Mouse (Mus musculus) T-helper 2 cell (primary cell): ENCODE measurements around the gene Chchd2.
"Not testable (repeated sequence)": the region's sequence is repeated elsewhere in the genome, so short reads cannot be mapped to it uniquely, and the experiment has no call there.

Experiments
- in situ Hi-C: fragments of 300-600 bp; cut with MboI, MseI; formaldehyde crosslinking; loops from one replicate; pipeline ENCODE4 v1.15.1; 2025; ENCODE audit warnings: high pct_unique_total_duplicates

The Chchd2 gene

GRCm38 (mm10) chr5:129886911-129887636 lies at the start of gene Chchd2:
Gene Chchd2, minus strand, starts transcription at chr5:129887470.
- in situ Hi-C loops: loop anchor here (5.0 kb wide), 1 partner anchor 100 kb away; the partner anchor contains the start of gene Psph

DNA sequence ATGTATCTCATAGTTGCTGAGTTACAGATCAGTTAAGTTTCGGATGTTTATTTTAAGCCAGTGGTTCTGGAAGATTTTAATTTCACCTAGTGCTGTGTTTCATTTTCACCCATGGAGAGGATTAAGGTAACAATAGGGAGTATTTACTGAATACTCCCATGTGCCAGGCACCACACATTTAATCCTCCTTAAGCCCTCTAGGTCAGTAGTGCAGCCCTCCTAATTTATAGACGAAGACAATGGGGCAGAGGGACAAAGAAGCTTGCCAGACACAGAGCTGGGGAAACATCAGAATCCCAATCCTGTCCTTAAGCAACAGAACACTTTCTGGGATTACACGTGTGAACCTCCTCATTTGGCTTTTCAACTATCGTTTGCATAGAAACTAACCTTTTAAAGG lies 49.7 kb upstream of the Chchd2 start:
- in situ Hi-C loops: no loop called here

- in situ Hi-C loops: no loop called here
These were observed 42.9 kb upstream of the Chchd2 start for GRCm38 (mm10) chr5:129929924-129930855.

DNA sequence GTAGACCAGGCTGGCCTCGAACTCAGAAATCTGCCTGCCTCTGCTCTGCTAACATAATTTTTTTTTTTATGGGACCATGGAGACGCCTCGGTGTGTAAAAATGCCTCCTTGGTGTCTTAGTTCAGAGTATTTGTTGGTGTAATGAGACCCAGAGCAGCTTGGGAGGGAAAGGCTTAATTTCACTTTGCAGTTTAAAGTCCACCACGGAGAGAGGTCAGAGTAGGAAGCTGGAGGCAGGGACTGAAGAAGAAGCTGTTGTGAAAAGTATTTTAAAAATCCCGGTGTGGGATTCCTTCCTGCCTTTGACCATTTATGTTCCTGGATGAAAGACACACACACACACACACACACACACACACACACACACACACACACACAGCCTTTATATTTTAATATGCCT lies 38.7 kb upstream of the Chchd2 start:
- in situ Hi-C loops: no loop called here

GRCm38 (mm10) chr5:129924820-129925452 lies 37.7 kb upstream of the Chchd2 start:
- in situ Hi-C loops: no loop called here

- in situ Hi-C loops: no loop called here
These were observed 34.7 kb upstream of the Chchd2 start for GRCm38 (mm10) chr5:129921972-129922371.

DNA sequence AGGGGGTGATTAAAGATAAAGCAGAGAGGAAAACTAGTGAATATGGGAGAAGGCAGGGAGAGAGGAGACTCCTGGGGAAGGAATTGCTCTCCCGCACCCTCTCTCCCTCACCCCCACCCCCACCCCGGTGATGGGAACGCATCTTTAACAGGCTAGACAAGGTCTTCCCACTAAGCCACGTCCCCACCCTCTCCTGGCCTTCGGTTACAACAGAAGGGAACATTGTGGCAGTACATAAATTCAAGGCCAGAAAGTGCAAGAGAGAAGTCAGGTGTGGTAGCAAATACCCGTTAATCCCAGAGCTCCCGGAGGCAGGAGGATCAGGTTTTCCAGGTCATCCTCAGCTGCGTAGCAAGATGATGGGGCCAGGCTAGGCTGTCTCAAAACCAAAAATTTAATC lies 32.0 kb upstream of the Chchd2 start:
- in situ Hi-C loops: no loop called here

DNA sequence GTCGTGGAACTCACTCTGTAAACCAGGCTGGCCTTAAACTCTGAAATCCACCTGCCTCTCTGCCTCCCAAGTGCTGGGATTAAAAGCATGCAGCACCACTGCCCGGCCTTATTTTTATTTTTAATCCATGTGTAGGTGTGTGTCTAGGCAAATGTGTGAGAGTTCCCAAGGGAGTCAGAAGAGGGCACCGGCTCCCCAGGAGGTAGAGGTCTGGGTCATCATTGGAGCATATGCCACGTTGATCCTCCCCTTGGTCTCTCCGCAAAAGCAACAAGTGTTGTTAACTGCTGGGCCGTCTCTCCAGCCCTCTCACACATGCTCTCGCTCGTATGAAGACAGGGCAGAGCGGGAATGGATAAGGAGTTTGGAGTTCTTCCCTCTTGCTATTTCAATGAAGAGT lies 31.5 kb upstream of the Chchd2 start:
- in situ Hi-C loops: no loop called here

- in situ Hi-C loops: no loop called here
These were observed 30.9 kb upstream of the Chchd2 start for GRCm38 (mm10) chr5:129918065-129918651.

DNA sequence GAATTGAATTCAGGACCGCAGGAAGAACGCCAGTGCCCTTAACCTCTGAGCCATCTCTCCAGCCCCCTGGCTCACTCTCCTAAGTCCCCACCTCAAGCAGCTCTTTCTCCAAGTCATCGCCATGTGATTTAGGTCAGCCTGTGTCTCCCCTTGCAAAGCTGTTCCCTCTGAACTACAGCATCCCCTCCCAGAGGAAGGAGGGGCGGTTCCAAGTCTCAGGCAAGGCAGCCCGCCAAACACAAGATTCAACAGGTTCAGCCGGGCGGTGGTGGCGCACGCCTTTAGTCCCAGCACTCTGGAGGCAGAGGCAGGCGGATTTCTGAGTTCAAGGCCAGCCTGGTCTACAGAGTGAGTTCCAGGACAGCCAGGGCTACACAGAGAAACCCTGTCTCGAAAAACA lies 28.2 kb upstream of the Chchd2 start:
- in situ Hi-C loops: not testable (repeated sequence)

- in situ Hi-C loops: no loop called here
These were observed 26.8 kb upstream of the Chchd2 start for GRCm38 (mm10) chr5:129914024-129914423.

DNA sequence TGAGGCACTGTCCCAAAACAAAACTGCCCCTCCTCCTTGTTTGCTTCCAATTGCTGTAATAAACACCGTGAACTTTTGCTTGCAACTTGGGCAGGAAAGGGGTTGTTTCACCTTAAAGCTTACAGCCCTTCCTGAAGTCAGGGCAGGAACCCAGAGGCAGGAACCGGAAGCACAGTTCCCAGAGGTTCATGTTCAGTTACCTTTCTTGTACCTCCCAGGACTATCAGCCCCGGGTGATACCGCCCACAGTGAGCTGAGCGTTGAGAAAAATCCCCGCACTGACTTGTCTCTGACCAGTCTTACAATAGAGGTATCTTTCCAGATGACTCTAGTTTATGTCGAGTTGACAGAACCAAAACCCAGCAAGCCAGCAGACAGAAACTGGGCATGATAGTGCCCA lies 22.3 kb upstream of the Chchd2 start:
- in situ Hi-C loops: no loop called here

DNA sequence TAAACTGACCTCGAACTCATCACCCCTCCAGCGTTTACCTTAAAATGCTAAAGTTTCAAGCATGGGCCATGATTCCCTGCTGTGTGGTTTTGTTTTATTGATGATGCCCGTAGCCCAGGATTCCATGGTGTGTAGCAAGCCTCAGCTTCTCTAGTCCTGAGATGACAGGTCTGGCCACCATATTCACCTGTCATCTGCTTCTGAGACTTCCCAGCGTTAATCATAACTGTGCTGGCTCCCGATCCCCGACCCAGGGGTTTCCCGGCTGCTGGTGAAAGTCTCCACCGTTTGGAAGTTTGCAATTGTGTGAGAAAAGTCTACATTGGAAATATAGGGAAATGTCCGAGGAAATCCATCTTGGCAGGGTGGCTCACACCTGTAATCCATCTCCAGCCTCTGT lies 21.9 kb upstream of the Chchd2 start:
- in situ Hi-C loops: no loop called here

GRCm38 (mm10) chr5:129908242-129908965 lies 21.1 kb upstream of the Chchd2 start, which contains the start of gene Nupr1l:
Gene Nupr1l, plus strand, starts transcription at chr5:129908540.
- in situ Hi-C loops: no loop called here

GRCm38 (mm10) chr5:129907775-129908174 lies 20.5 kb upstream of the Chchd2 start:
- in situ Hi-C loops: no loop called here

DNA sequence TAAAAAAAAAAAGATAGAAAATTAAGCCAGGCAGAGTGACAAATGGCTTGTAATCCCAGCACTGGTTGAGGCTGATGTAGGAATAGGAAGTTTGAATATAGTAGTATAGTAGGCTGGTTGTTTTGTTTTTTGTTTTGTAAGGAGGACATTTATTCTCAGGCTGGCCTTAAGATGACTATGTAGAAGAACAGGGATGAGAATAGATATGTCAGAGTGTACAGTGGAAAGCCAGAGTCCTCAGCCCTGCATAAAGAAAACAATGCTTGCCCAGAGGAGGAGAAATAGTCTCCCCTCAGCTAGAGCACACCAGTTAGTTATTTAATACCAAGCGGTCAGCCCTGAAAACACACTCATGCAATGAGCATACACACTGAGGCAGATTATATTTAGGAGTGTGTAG lies 11.2 kb upstream of the Chchd2 start, which contains the start of gene Phkg1:
Gene Phkg1 (minus strand): TSS at position 101 of the 400 bp plus-strand sequence.
- in situ Hi-C loops: no loop called here

DNA sequence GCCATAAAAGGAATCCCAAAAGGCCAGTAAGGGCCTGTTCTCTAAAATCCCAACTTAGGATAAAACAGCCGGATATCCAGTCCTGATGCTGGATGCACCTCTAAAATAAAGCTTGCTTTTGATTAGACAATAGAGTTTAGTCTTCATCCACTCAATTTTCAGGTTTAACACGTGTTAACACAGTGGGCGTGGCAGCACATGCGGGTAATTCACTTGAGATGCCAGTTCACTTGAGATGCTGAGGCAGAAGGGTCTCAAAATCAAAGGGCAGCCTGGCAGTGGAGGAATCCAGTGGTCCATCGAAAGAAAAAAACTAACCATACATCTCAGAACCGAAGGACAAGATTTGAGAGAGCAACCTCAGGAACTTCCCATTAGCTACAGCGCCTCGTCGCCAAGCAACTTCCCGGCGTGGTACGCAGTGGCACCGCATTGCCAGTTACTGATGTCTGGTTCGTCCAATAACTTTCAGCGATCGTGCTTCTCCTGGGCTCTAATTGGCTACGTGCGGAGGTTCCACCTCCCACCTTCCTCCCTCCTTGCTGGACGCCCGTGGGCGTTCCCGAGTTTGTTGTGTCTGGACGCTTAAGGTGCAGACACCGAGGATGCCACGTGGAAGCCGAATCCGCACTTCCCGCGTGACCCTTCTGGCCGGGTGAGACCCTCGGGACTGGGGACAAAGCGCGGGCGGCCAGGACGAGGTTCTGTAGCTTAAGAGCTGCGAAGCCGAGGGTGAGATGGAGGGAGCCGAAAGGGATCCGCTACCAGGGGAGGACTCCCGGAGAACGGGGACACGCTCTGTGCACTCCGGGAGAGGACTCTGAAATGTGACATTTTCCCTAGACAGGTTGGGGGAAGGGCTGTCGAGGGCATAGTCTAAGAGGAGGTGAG lies 8.2 kb upstream of the Chchd2 start, which contains the start of gene Zbed5:
Gene Zbed5 (plus strand): TSS at position 526 of the 891 bp plus-strand sequence.
- in situ Hi-C loops: no loop called here

DNA sequence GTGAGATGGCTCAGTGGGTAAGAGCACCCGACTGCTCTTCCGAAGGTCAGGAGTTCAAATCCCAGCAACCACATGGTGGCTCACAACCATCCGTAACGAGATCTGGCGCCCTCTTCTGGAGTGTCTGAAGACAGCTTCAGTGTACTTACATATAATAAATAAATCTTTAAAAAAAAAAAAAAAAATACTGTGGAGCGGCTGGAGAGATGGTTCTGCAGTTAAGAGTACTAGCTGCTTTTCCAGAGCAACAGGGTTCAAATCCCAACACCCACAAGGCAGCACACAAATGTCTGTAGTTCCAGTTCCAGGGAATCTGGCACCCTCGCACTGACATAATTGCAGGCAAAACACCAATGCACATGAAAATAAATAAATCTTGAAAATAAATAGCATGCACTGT lies 3.1 kb upstream of the Chchd2 start:
- in situ Hi-C loops: not testable (repeated sequence)

- in situ Hi-C loops: loop anchor here (5.0 kb wide), 1 partner anchor 99 kb away; the partner anchor contains the start of gene Psph
These were observed 999 bp downstream of the Chchd2 start for GRCm38 (mm10) chr5:129886271-129886670.

- in situ Hi-C loops: no loop called here
These were observed 7.4 kb downstream of the Chchd2 start for GRCm38 (mm10) chr5:129879888-129880287.
